Mouse (Mus musculus): Measurements from ENCODE around the gene Map3k20. TPM values are rescaled to one million over a fixed set of nuclear protein-coding genes. Genes with fewer than 3 reads are reported as not detected.

Map3k20 gene
- polyA plus RNA-seq, 1 experiment from 2014 or later = 17.0 TPM

DNA sequence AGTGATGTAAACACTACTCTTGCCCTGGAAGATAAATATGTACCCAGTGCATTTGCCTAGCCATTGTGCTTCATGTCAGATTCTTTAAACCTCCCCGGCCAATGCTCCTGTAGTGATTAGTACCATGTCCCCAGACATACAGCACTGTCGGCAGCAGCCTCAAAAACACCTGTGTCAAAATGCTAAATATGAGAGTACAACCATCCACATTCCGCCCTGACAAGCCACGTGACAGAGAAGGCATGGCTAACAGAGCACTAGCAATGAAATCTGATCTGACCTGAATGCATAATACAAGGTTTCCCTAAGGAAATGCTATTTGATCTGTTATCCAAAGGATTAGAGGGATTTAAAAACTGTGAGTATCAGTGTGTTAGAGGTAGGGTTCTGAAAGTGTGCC is 105.6 kb downstream of the Map3k20 start:
- no peak for ATAC-seq
- no peak overlapping the region for H3K9ac ChIP-seq
- H3K4me3 ChIP-seq (replicated peaks) = no peak overlapping the region
- no peak overlapping the region for H3K4me2 ChIP-seq (replicated peaks)
- no peak overlapping the region for H3K27ac ChIP-seq
- H3K4me1 ChIP-seq (replicated peaks) = peaks cover 3% of the 10 kb centered on the region; the same call in 1 of the 2 replicates
- WGBS = 39% methylated on average over 4 of the region's 4 CpGs
- H3K36me3 ChIP-seq = peaks cover 4% of the 10 kb centered on the region; the same call in 1 of the 2 replicates
- H3K9me3 ChIP-seq = no peaks in the 10 kb centered on the region
- no peaks in the 10 kb centered on the region for H3K27me3 ChIP-seq (replicated peaks)

DNA sequence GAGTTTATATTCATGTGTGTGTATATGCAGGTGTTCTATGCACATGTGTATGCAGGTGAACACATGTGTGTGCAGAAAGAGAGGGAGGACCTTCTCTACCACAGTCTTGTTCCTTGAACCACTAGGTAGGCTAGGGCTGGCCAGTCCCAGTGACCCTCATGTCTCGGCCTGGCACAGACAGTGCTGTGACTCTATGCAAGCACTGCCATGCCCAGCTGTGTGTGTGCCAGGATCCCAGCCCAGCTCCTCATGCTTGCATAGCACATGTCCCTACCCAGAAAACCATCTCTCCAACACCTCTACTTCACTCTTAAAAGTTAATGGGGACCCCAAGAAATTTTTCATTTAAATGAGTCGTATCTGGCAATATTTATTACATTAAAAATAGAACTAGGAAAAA is 106.3 kb downstream of the Map3k20 start:
- H3K9me3 ChIP-seq = no peaks in the 10 kb centered on the region
- WGBS = 84% methylated on average over 2 of the region's 2 CpGs
- ATAC-seq = no peak
- no peak overlapping the region for H3K4me3 ChIP-seq (replicated peaks)
- H3K27me3 ChIP-seq (replicated peaks) = no peaks in the 10 kb centered on the region
- no peak overlapping the region for H3K4me2 ChIP-seq (replicated peaks)
- no peak overlapping the region for H3K9ac ChIP-seq
- peaks cover 3% of the 10 kb centered on the region; the same call in 1 of the 2 replicates for H3K4me1 ChIP-seq (replicated peaks)
- peaks cover 4% of the 10 kb centered on the region; the same call in 1 of the 2 replicates for H3K36me3 ChIP-seq
- no peak overlapping the region for H3K27ac ChIP-seq

DNA sequence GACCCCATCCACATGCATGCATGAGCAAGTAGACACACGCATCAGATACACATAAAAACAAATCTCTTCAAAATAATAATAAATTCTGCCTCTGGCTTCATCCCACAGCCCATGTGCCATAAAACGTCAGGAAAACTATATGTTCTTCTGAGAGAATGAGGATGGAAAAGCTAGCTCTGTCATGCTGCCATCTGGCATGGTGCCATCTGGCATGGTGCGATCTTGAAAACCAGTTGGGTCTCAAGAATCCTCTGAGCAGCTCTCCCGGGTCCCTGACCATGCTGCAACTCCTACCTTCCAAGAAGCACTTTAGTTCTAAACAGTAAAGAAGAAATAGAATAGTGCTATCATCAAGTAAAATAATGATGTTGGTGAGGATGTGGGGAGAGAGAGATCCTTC is 106.9 kb downstream of the Map3k20 start:
- Histone ChIP-seq H3K4me2 (replicated peaks) (no peak overlapping the region), H3K36me3 (peaks cover 4% of the 10 kb centered on the region; the same call in 1 of the 2 replicates), H3K27me3 (replicated peaks) (no peaks in the 10 kb centered on the region), H3K9ac (no peak overlapping the region), H3K9me3 (no peaks in the 10 kb centered on the region), H3K4me3 (replicated peaks) (no peak overlapping the region), H3K4me1 (replicated peaks) (peaks cover 3% of the 10 kb centered on the region; the same call in 1 of the 2 replicates), H3K27ac (no peak overlapping the region)
- no peak for ATAC-seq
- WGBS = 52% methylated on average over 4 of the region's 4 CpGs

DNA sequence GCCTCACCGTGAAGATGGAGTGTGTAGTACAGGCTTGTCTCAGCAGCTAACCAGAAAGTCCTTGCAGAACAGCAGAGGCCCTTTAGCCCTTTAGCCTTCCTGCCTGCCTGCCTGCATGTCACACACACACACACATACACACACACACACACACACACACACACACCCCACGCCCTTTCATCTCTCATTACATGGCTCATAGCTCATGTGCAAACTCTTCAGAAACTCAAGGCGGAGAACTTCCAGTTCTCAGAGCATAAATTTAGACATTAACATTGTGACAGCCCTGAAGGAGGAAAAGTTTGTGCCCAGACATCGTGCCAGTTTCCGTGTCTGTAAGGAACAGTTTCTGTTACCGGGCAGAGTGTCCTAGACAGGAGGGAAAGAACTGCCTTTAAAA is 111.5 kb downstream of the Map3k20 start:
- WGBS = 86% methylated on average over 6 of the region's 6 CpGs
- Histone ChIP-seq H3K27ac (no peak overlapping the region), H3K9me3 (no peaks in the 10 kb centered on the region), H3K9ac (no peak overlapping the region), H3K4me2 (replicated peaks) (no peak overlapping the region), H3K4me1 (replicated peaks) (no peaks in the 10 kb centered on the region), H3K36me3 (peaks cover 4% of the 10 kb centered on the region; the same call in 1 of the 2 replicates), H3K4me3 (replicated peaks) (no peak overlapping the region), H3K27me3 (replicated peaks) (no peaks in the 10 kb centered on the region)
- ATAC-seq = no peak; the same call in 1 of the 2 replicates

DNA sequence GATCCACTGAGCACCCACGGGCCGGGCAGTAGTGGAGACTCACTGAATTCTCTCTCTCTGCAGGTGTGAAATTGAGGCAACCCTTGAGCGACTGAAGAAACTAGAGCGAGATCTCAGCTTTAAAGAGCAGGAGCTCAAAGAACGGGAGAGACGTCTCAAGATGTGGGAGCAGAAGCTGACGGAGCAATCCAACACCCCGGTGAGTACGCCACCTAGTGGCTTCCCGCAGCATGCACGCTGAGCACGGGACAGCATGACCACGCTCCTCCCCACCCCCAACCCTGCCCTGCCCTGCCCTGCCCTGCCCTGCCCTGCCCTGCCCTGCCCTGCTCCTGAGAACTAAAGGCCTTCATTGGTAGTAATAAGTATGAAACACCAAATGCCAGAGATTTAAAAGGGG is 112.8 kb downstream of the Map3k20 start:
- Histone ChIP-seq H3K4me2 (replicated peaks) (no peak overlapping the region; the same call in 1 of the 2 replicates), H3K36me3 (peaks cover 4% of the 10 kb centered on the region; the same call in 1 of the 2 replicates), H3K4me1 (replicated peaks) (no peaks in the 10 kb centered on the region), H3K9me3 (no peaks in the 10 kb centered on the region), H3K27ac (no peak overlapping the region), H3K9ac (no peak overlapping the region), H3K27me3 (replicated peaks) (no peaks in the 10 kb centered on the region), H3K4me3 (replicated peaks) (no peak overlapping the region)
- ATAC-seq = peak; percentile 88
- WGBS = 27% methylated on average over 13 of the region's 13 CpGs

DNA sequence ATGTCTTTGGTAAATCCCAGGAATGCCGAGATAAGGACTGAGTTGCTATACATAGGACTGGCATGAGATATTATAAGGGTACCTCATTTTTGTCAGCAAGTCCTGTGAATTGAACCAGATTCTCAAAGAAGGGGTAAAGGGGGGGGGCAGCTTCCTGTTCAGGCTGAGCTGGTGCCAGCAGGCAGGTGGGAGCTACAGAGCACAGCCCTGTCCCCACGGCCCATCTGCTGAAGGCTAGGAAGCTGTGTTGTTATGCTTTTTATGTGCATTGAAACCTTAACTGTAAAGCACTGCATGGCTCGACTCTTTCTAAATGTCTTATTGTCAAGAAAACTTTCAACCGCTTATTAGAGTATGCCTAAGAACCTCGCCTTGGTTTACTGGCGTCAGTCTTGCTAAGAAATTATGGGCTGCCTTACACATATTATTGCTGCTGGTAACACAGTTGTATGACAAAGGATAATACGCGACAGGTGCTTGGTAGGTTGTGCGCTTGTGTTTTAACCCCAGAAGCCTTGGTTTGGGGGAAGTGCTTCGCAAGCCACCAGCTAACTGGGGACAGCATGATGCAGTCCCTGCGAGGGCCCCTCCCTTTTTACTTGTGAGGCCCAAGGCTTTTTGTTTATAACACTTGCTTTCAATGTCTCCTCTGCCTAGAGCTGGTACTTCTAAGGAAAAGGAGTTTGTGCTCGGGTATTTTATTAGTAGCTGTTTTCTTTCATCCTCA is 114.2 kb downstream of the Map3k20 start:
- Histone ChIP-seq H3K27me3 (replicated peaks) (no peaks in the 10 kb centered on the region), H3K27ac (no peak overlapping the region), H3K36me3 (peaks cover 2% of the 10 kb centered on the region; the same call in 1 of the 2 replicates), H3K9me3 (no peaks in the 10 kb centered on the region), H3K9ac (no peak overlapping the region), H3K4me3 (replicated peaks) (no peak overlapping the region), H3K4me2 (replicated peaks) (no peak overlapping the region), H3K4me1 (replicated peaks) (no peaks in the 10 kb centered on the region)
- ATAC-seq = no peak
- WGBS = 75% methylated on average over 12 of the region's 12 CpGs

DNA sequence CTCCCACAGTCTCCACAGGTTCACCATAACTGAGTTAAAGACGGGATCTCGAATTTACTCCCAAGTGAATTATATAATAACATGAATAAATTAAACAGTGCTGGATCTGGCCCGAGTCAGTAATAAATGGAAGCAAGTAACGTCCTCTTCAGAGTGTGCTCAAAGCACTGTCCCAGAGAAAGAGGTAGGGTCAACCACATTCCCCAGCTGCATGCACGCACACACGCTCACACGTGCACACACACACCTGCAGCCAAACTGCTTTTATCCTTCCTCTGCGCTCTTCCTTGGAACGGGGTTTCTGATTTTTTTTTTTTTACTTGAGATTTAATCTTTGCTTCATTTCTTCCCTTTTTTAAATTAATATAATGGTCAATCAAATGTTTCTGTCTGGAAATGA is 115.9 kb downstream of the Map3k20 start:
- Histone ChIP-seq H3K27ac (no peak overlapping the region), H3K36me3 (no peaks in the 10 kb centered on the region), H3K4me2 (replicated peaks) (no peak overlapping the region), H3K4me1 (replicated peaks) (no peaks in the 10 kb centered on the region), H3K9ac (no peak overlapping the region), H3K27me3 (replicated peaks) (no peaks in the 10 kb centered on the region), H3K4me3 (replicated peaks) (no peak overlapping the region), H3K9me3 (no peaks in the 10 kb centered on the region)
- WGBS = 79% methylated on average over 9 of the region's 9 CpGs
- no peak for ATAC-seq

DNA sequence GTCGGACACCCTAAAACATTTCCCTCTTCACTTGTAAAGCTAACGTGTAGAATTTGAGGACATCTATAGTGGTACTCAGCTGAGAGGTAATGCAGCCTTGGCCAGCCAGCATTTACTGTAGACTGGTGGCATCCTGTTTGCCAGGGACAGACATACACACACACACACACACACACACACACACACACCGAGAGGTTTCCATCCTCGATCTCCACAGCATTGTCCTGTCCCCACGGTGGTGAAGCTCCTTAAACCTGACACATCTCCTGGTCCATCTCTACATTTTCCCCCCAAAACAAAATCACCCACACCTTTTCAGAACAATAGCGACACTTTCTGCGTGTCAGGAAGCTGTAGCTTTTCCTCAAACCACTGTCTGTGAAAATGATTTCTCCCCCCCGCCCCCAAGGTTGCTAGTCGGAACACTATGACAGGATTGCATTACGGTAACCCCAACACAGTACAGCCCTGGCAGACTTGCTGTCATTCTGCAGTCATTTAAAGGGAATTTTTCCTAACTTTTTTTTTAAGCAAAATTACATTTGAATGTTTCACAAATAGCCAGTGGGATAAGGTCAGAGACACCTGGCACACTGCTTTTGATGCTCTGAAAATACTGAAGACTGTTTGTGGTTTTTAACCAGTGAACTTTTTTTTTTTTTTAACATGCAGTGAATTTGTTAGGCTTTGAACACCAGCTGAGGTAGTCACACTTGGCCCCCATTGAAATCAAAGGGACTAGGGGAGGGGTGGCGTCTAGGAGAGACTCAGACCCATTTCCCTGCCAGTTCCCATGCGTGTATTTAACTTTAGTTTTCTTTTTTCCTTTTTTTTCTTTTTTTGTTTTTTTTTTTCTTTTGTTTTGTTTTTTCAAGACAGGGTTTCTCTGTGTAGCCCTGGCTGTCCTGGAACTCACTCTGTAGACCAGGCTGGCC is 120.5 kb downstream of the Map3k20 start:
- ATAC-seq = no peak
- Histone ChIP-seq H3K4me3 (replicated peaks) (no peak overlapping the region), H3K36me3 (no peaks in the 10 kb centered on the region)

DNA sequence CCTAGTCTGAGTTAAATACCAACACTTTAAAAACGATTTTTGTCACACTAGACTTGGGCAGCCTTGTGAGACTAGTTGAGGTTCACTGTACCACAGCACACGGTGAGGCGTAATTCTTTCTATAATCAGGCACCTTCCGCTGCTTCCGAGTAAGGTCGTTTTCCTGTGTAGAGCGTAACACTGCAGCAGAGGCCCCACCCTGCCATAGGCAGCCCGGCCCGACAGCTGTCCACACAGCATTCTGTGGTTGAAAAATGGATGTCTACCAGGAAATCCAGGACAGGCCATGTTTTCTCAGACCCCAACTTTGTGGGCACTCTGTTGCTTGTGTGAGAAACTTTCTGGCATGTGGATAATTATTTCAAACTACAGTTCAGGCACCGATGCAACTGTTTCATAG is 121.3 kb downstream of the Map3k20 start:
- 0 out of 2 replicates have a peak, but pooled peaks cover 4% of the 10 kb centered on the region for H3K4me1 ChIP-seq (replicated peaks)
- no peaks in the 10 kb centered on the region for H3K27me3 ChIP-seq (replicated peaks)
- H3K4me3 ChIP-seq (replicated peaks) = no peak overlapping the region
- H3K4me2 ChIP-seq (replicated peaks) = no peak overlapping the region
- H3K9ac ChIP-seq = no peak overlapping the region
- no peaks in the 10 kb centered on the region for H3K36me3 ChIP-seq
- H3K27ac ChIP-seq = no peak overlapping the region
- H3K9me3 ChIP-seq = no peaks in the 10 kb centered on the region
- ATAC-seq = 0 out of 2 replicates have a peak, but pooled peaks have one; percentile 72
- 51% methylated on average over 10 of the region's 10 CpGs for WGBS

More for the DNA sequence above, 120.5 kb downstream of the Map3k20 start:
- Histone ChIP-seq H3K9me3 (no peaks in the 10 kb centered on the region), H3K9ac (no peak overlapping the region), H3K27me3 (replicated peaks) (no peaks in the 10 kb centered on the region), H3K4me1 (replicated peaks) (0 out of 2 replicates have a peak, but pooled peaks cover 4% of the 10 kb centered on the region), H3K4me2 (replicated peaks) (no peak overlapping the region), H3K27ac (no peak overlapping the region)
- WGBS = 88% methylated on average over 12 of the region's 12 CpGs

DNA sequence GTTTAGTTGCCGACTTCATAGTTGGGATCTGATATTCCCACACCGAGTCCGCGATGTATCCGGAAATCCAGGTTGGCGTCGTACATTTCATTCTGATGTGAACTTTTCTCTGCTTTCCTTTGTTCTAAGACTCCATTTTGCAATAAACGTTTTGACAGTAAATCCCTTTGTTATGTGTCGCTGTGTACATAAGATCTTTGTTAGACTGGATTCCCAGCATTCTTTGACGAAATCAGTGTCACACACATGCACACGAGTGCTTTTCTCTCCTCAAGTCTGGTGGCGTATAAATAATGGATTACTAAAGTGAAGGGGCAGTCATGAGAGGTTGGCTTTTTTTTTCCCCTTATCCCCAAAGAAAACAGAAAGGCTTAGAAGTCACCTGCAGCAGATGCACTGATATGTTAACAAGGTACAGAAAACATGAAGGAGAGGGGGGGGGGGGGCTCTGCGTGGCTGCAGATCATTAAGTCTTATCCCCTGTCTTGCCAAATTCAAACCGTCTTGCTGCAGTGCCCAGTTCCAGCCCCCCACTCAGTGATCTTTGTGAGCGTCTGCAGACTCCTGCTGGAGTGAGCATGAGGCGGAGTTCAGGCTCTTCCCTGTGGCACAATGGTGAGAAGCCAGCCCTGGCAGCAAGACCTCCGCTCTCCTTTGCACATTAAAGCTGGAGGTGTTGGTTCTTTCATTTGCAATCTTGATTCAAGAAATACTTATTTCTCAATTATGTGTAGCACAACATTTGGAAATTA is 122.1 kb downstream of the Map3k20 start:
- Histone ChIP-seq H3K4me2 (replicated peaks) (no peak overlapping the region), H3K4me3 (replicated peaks) (no peak overlapping the region), H3K9ac (no peak overlapping the region), H3K27me3 (replicated peaks) (no peaks in the 10 kb centered on the region), H3K27ac (no peak overlapping the region), H3K9me3 (no peaks in the 10 kb centered on the region), H3K36me3 (no peaks in the 10 kb centered on the region), H3K4me1 (replicated peaks) (0 out of 2 replicates have a peak, but pooled peaks cover 4% of the 10 kb centered on the region)
- WGBS = 76% methylated on average over 17 of the region's 17 CpGs
- no peak for ATAC-seq

DNA sequence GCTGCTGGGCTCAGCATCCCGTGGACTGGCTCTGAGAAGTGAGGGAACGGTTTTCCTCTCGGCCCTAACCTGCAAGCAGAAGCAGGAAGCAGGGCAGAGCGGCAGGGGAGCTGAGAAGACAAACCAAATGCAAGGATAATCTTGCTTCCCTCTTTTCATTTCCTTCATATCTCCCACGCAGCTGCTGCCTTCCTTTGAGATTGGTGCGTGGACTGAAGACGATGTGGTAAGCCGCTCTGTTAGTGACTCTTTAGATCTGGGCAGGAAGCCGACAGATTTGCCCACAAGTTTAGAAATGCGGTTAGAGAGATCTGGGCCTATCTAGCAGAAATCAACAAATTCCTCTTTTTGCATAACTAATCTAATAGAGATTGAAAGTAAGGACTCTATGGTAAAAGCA is 124.5 kb downstream of the Map3k20 start:
- Histone ChIP-seq H3K9ac (no peak overlapping the region), H3K4me2 (replicated peaks) (no peak overlapping the region), H3K9me3 (no peaks in the 10 kb centered on the region), H3K4me3 (replicated peaks) (no peak overlapping the region), H3K4me1 (replicated peaks) (0 out of 2 replicates have a peak, but pooled peaks cover 4% of the 10 kb centered on the region), H3K27ac (no peak overlapping the region), H3K27me3 (replicated peaks) (no peaks in the 10 kb centered on the region), H3K36me3 (no peaks in the 10 kb centered on the region)
- ATAC-seq = no peak
- WGBS = 81% methylated on average over 10 of the region's 10 CpGs

DNA sequence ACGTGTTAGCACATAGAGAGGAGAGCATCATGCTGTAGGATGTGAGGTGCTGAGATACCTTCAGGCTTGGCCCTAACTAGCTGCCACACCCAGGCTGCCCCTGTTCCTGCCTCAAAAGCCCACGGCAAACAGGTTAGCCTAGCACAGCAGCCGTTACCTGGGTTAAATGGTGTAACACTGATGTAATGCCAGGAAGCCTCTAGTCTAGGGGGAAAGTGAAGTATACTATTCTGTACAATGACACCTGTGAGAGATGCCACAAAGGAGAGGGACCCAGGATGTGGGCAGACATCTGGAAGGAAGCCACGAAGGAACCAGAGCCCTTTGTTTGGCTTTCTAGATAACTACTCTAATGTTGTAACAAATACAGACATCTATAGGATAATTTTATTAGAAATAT is 126.8 kb downstream of the Map3k20 start:
- Histone ChIP-seq H3K4me1 (replicated peaks) (no peaks in the 10 kb centered on the region), H3K4me3 (replicated peaks) (no peak overlapping the region), H3K27me3 (replicated peaks) (no peaks in the 10 kb centered on the region), H3K36me3 (no peaks in the 10 kb centered on the region), H3K27ac (no peak overlapping the region), H3K4me2 (replicated peaks) (no peak overlapping the region), H3K9me3 (no peaks in the 10 kb centered on the region), H3K9ac (no peak overlapping the region)
- no peak for ATAC-seq
- WGBS = 86% methylated on average over 4 of the region's 4 CpGs
